Mouse (Mus musculus) adrenal gland, postnatal 36 days (tissue): ENCODE measurements around the gene Sh3pxd2a. TPM values are rescaled to one million over a fixed set of nuclear protein-coding genes. Genes with fewer than 3 reads are reported as not detected.

Experiments
- DNase-seq, 2 experiments: peaks; one replicate each; pipeline ENCODE4 v3.0.0; 2021; ENCODE audit warnings: mixed read lengths in 1 of 2
- long read RNA-seq, 2 experiments: library from polyadenylated mRNA; stranded (forward); transcript quantifications; one replicate each; pipeline ENCODE4 v2.0.0; 2021; ENCODE audit warnings: borderline sequencing depth in 2 of 2
- total RNA-seq, 2 experiments: library from RNA; stranded (reverse); gene quantifications; 2 replicates each; pipeline ENCODE4 v1.2.3; 2021

The Sh3pxd2a gene
- total RNA-seq = 10 to 100 TPM; 46.5 to 65.9 TPM
- long read RNA-seq, experiment 1, partial matches to known transcripts = 0 of 5 reads
- long read RNA-seq, experiment 1, other reads (novel, unspliced or antisense) = 5 of 5 reads
- long read RNA-seq, experiment 2, partial matches to known transcripts = 0 of 4 reads
- long read RNA-seq, experiment 2, other reads (novel, unspliced or antisense) = 4 of 4 reads

DNA sequence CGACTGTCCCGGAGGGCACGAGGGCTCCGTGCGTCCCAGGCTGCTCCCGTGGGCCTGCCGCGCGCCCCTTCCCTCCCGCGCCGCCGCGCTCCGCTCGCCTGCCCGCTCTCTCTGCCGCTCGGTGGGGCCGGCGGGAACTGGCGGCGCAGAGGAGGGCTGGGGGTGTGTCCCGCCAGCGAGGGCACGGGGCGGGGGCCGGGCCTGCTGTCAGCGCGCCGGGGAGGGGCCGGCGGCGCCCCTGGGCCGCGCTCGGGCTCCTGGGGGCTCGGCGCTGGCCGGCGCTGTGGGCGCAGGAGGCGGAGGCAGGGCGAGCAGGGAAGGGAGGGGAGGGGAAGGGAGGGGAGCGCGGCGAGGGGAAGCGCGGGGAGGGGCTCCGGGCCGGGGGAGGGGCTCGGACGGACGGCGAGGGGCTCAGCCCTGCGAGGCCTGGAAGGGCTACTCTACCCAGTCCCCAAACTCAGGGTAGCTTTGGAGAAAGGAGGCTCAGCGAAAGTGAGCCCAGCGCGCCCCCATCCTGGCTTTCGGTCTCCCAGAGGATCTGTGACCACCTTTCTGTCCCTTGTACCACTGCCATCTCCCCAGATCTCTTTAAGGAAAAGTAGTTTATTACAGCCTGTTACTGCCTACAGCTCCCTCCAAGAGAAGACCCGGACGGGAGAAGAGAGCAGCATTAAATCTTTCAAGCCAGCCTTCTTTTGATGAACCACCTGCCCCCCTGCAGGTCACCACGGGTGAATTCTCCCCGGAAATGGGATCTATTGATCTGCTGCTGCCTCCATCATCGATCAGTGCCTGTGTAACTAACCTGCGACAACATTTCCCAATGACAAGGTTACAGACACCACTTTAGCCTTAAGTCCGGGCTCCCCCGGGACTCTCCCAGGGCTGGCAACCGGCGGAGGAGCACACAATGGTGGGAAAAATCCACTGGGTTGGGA is at the start of gene Sh3pxd2a:
Gene Sh3pxd2a (minus strand): TSS at position 98 of the 938 bp plus-strand sequence.
- DNase-seq = peak; percentile 65 to 73

DNA sequence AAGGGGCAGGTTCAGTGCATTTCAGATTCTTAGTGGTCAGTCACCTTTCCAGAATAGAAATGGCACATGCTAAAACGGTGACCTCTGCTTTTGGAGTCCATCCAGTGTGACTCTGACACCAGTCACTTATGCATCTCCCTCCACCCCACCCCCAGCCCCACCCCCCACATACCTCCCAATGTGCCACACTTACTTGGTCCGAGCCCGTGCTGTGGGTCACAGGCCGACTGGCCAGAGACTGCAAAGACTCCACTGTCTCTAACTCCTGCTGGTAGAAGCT is 49.4 kb upstream of the Sh3pxd2a start:
- DNase-seq = no peak

DNA sequence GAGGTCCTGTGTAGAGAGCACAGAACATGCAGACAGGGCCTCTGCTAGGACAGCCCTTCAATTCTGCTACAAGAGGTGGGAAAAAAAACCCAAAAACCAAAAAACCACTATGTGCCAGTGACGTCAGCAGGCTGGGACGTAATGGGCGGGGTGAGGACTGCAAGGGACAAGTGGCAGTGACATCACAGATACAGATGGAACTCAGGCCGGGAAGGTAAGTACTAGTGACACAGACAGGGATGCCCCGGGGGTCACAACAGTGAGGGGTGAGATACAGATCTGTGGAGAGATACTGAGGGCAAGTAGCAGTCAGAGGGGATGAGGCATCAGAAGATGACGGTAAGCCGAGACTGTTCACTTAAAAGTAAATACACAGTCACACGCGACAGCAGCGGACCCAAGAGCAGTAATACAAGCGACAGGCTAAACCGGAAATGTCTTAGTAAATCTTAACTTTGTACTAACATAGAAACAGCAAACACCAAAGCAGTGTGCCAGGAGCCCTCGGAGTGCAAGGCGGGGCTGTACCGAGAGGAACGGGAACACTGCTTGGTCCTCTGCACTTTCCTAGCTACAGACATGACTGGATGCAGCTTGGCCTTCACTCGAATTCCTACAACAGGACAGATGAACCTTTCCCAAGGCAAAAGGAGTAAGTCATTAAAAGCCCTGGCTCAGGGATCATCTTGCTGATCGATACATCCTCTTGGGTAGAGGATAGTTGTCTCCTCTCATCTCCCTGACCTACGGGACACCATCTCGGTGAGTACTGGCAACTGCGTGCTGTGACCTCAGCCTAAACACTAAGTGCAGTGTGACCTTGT is 48.8 kb upstream of the Sh3pxd2a start:
- no peak for DNase-seq

DNA sequence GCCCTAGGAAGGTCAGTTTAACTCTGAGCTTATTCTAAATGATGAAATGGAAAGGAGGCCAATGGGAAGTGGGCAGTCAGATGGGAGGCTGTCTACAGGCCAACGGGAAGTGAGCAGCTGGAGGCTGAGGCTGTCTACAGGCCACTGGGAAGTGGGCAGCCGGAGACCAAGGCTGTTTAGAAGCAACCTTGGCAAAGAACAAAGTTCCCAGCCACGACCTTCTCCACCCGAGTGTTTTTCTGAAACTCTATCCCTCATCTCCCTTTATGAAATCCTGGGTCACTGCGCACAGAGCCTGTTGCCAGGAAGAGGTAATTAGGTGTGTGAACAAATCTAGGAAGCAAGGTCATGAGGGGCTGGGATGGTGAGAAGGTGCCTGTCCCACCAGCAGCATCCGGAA is 47.8 kb upstream of the Sh3pxd2a start:
- DNase-seq = peak in 1 of 2 experiments; percentile 45

DNA sequence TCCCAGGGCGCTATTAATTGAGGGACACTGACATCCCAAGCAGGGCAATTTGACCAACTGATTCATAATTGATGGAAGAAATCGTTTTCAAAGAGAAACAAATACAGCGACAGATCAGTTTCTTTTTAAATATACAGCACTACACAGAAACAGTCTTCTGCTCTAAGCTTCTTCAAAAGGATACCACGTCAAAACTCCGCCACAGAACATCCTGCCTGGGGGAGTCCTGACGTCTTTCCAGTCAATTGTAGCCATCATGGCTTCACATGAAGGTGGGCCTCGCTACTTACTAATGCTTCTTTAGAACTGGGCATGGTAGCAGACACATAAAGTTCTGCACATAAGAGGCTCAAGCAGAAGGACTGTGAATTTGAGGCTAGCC is 47.1 kb upstream of the Sh3pxd2a start:
- DNase-seq = no peak

DNA sequence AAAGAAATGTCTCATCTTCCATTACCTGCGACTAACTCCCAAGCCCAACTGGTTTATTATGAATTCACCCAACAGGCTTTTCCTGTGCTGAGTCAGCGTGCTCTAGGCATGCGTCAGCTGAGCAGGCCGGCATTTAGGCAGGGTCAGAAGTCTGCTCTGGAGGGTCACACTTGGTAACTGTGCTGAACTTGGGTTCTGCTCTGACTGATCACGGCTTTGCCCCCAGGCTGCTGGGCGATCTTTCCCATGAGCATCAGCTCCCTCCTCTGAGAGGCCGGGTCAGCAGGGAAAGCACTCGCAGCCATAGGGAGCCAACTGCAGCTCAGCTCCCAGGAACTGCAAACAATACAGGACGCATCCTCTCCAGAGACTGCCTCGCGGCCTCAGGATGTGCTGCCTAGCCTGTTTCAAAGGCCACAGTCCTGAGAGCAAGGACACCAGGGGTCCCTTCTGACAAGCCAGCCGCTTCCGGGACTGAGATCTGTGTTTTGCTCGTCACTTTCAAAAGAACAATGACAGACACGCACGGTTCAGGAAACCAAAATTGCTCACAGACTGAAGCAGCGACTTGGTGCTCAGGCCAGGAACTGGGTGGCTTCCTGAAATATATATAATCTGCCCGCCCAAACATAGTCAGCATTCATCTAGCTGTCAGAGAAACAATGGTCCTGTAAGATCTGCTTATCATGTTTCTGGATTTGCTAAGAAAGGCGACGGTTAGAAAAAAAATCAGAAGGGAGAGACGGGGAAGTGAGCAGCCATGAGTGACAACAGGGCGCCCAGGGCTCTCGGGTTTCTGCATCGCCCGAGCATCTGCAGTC is 46.5 kb upstream of the Sh3pxd2a start:
- DNase-seq = peak in 1 of 2 experiments; percentile 44

DNA sequence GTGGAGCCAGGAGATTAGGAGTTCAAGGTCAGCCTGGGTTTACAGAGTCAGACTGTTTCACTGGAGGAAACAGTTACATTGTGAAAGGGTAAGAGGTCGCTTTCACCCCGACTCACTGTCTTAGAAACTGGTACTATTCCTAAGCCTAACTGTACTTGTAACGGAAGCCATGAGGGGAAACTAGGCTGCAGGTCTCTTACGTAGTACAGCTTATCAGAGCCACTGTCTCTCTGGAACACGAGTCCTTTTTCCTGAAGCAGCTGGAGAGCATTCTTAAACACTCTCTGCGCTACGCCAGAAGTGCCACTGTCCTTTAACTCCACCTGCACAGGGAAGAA is 45.9 kb upstream of the Sh3pxd2a start:
- no peak for DNase-seq

DNA sequence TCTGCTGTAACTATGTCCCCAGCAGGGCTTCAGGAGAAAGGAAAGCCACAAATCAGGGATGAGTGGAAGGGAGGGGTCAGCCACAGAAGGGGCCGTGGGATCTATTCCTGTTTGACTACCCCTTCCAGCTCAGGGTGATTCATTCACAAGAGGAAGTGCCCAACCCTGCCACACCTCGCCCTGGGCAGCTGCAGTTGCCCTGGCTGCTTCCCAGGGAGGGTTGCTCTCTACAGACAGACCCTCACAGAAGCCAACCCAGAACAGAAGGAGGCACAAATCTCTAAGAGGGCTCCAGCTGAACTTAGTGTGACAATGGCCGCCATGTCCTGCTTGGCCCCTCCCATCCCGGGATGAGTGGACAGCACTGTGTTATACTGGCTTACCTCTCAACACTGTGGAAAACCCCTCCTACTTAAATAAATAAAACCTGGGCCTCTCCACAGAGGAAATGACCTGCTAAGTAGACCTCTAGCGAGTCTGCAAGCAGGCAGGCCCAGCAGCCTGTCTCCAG is 44.6 kb upstream of the Sh3pxd2a start:
- no peak for DNase-seq

DNA sequence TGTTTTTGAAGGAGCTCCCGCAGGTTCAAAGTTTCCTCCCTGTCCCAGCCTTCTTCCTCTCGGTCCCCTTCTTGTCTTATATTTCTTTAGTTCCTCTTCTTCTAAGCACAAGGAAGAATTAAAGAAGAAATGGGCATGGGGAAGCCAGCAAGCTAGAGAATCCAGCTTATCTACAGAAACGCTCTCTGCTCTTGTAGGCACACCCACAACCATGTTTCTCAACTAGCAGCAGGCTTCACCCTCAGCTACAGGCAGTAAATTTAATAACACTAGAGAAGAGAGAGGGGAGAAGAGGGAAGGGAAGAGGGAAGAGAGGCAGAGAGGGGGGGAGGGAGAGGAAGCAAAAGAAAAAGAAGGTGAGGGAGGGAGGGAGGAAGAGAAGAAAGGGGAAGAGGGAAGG is 44.0 kb upstream of the Sh3pxd2a start:
- no peak for DNase-seq

DNA sequence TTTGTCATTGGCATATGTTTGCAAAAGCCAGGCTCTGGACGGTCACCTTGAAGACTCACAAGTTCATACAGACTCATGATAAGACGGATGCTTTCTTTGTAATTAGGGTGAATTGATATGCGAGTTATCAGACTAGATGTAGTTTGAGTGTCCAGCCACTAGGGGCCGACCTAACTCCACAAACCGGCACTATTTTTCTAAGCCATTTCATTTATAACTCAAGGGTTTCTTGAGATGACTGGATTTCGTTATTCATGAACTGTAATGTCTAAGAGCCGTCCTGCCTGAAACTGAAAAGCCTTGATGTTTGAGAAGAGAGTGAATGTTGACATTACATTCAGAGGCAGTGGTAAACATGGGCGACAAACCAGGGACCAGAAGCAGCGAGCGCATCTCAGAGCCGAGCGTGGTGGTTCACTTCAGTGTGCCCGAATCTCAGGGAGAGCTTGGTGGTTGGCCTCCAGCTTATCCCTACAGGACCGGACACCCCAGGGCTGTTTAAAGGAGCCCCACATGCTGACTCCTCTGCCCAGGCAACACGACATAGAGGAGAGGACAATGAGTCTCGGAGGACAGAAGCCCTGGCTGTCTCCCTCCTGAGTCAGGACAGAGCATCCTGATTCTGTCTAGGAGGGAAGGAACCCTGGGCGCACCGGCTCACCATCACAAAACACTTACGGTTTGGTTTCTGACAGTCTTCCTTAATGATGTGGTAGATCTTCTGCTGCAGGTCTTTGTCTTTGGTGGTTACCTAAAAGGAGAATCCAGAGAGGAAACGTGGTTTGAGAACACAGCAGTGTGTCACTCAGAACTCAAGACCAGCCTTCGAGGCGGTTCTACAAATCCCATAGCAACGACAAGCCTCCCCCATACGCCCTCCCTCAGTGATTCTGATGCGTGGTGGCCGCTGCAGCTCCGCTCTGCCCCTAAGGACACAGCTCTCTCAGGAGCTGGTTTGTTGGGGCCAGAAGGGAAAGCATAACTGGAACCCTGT is 43.2 kb upstream of the Sh3pxd2a start:
- peak; percentile 62 to 75 for DNase-seq

DNA sequence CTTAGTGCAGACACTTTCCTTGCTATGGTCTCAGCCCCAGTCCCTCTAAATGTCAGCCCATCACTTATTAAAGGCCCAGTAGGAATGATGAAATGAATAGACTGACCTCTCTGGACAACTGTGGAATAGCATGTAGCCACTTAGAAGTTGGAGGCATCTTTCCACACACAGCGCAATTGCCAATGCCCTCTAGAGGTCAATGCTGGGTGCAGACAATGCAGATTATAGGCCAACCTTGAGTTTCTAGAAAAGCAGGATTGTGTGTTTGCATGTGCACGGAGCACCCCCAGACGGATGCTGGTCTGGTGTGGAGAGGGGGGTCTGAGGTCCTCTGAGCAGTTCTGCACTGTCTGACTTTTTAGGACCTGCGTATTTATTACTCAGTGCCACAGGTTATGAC is 39.4 kb upstream of the Sh3pxd2a start:
- no peak for DNase-seq

DNA sequence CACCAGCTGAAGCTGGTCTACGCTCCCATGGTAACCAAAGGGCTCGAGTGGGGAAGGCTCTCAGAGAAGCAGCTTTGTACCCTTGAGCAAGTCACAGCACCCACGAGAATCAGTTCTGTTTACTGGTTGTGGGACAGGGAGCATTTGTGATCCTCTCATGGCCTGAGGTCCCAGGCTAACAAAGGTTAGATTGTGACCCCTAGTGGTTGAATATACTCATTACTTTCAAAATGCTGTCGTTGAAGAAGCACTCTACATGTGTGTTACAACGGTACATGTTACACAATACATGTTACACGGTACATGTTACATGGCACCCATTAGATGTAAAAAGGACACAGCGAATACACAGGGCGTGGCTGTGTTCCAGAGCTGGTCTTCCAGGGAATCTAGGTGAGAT is 38.4 kb upstream of the Sh3pxd2a start:
- DNase-seq = no peak

DNA sequence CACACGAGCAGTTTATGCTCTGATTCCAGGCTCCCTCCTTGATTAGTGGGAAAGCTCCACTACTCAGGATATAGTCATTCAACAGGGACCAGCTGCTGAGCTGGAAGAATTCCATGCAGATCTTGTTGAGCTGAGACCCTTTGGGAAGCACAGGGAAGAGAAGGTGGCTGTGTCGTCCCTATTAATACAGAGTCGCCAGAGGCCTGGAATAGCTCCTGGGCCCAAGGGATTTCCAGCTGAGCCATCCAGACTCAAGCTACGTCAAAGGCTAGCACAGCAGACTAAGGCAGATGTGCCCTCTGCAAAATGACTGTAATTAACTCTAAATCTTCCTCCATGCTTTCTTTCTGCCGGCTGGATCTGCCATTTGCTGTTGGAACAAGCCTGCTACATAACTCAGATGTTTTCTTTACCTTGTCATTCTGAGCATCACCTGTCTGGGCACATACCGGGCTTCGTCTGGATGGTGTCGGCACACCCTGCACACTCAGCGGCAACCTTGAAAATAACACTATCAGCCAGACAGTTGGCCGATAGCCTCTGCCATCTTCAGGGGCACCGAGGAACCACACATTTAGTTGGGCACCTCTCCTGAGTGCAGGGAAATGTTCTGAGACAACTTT is 36.3 kb upstream of the Sh3pxd2a start:
- no peak for DNase-seq

DNA sequence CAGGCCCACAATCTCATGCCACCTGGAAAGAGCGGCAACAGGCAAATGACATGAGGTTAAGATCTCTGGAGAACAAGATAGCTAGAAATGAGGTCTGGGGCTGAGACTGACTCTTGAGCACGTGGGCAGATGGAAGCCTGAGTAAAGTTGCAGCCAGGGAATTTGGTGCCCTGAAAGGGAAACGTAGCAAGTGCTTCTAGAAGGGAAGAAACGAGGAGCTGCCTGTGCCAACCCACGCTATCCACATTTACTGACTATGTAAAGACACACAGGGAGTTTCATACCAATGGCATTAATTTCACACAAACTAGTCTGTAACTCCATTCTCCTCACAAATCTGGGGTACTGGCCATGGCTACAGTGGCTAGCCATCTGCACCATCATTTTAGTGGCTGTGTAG is 35.6 kb upstream of the Sh3pxd2a start:
- DNase-seq = no peak

DNA sequence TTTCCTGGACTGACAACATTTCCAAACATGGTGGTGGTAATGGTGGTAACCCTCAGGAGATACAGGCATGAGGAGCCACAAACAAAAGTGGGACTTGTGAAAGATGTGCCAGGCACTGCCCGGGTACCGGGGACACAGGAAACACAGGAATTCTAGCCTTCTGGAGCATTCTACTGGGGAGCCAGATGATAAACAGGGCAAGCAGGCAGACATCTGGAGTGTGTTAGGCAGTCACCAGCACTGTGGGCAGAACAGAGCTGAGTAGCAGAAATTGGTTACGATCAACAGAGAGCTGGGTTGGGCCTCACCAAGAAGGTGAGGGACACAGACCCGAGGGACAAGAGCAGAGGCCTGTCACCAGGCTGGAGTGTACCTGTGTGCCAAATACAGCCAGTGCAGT is 34.7 kb upstream of the Sh3pxd2a start:
- no peak for DNase-seq

DNA sequence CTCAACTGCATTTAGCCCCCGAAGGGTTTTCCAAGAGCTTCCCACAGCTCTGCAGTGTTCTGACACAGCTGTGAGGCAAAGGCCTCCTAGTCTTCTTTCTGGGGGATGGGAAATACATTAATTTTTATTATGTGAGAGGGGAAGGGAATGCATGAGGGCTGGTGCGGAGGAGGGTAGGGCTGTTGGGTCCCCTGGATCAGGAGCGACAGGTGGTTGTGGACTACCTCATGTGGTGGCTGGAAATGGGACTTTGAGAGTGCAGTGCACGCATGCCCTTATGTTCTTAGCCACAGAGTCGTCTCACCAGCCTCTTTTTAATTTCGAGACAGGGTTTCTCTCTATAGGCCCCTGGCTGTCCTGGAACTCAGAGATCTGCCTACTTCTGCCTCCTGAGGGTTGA is 33.5 kb upstream of the Sh3pxd2a start:
- no peak for DNase-seq

DNA sequence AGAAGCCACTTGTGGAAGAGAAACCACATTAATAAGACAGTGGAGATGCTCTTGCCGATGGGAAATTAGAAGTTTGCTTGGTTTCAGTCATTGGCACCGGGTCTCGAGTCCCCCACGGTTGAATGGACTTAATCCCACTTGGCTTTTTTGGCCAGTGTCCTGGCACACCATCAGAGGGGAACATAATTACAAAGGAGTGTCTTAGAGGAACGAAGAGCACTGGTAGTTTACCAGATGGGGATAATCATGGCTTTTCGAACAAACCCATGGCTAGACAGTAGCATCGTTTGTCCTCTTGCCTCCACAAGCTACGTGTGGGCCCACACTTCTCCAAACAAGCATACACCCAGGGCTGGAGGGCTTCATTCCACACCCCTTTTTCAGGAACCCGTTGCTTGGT is 33.1 kb upstream of the Sh3pxd2a start:
- DNase-seq = no peak

DNA sequence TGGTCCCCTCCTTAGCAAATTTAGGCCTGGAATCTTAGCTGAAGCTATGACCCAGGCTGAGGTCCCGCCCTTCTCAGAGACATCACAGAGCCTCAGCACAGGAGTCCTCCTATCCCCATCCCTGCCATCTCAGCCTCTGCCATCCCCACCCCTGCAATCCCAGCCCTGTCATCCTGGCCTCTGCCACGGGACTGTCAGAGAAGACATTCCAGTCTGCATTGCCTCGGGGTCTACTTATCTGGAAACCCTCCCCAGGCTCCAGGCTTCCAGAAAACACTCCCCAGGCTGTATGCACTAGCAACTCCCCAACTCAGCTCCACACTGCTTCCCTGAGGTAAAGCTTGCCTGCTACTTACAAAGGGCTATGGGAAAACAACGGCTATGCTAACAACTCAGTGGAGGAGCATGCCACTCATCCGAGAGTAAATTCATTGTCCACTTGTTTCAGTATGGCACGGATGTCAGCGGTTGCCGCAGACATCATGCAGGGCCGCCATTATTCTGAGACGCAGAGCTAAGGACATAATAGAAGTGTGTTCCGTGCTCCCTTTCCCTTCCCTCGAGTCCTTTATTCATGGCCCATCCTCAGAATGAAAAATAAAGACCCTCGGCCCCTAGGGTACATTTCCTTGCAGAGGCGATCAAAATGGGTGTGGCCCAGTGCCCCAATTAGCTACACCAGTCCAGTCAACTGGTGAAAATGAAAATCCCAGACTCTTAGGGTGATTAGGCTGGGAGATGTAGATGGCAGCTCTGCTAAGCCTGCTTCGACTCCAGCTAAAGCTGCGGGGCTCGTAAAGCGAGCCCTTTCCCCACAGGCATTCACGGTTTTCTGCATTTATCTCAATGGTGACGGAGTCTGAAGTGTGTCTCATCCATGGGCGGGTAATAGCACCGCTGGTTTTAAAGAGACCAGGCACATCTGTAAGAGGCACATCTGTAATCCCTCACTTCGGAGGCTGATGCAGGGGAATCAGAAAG is 29.1 kb upstream of the Sh3pxd2a start:
- DNase-seq = no peak

DNA sequence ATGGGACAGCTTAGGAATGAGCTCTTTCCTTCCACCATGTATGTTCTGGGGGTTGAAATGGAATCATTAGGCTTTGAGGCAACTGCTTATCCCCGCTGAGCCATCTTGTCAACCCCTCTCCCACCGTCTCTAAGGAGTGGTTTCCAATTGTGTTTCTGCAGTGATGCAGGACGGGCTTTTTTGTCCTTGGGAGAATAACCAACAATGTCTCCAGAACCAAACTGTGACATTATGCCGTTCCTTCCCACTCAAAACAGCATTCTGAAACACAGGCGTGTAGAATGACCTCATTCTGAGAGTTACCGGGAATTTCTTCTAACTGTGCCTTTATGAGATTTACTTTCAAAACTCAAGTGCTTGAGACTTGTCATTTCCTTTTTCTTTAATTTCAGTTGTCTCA is 28.2 kb upstream of the Sh3pxd2a start:
- DNase-seq = no peak
